Mouse (Mus musculus) Patski (cell line): ENCODE measurements at regions not wholly inside any gene's neighbourhood (a gene's known extent, or its start where the extent isn't known, plus 50 kb on each side); places are given as distances from the start of the nearest gene placed in this dataset.

Experiments used
- ATAC-seq: fragments of 100-300 bp; one replicate; pipeline ENCODE4 v1.8.0; 2021
- CTCF ChIA-PET: fragments of 350-600 bp; sonication (Branson Sonifier 250); formaldehyde crosslinking; loops from one replicate; lab custom pipeline; 2022; ENCODE audit warnings: inconsistent platforms; lab: Charles Lee
- POLR2A ChIA-PET: fragments of 350-600 bp; sonication (Branson Sonifier 250); formaldehyde crosslinking; loops from one replicate; lab custom pipeline; 2022; ENCODE audit warnings: antibody characterized with exemption, inconsistent platforms; lab: Charles Lee
- DNase-seq: peaks from one replicate; pipeline ENCODE4 v3.0.0-alpha.2; 2011; ENCODE audit warnings: low read depth, low spot score
- H3K27me3 ChIP-seq: fragments of 371-371 bp; one replicate; pipeline ENCODE4 v1.5.1; 2021
- CTCF ChIP-seq: fragments of 100-300 bp; IDR thresholded peaks from one replicate; pipeline ENCODE4 v1.5.1; 2021
- in situ Hi-C: fragments of 300-500 bp; cut with MboI; formaldehyde crosslinking; loops from 3 replicates; pipeline ENCODE4 v1.11.1; 2018; ENCODE audit warnings: low pct_unique_long_range_greater_than_20kb, mixed read lengths

GRCm38 (mm10) chr8:8940899-8941298 lies 250.6 kb upstream of the Arglu1 start:
- in situ Hi-C loops, result no loop called here
- TF ChIP-seq CTCF, result no peak
- no peak for DNase-seq
- H3K27me3 ChIP-seq, result no peaks in the 10 kb centered on the region
- CTCF ChIA-PET, result interaction anchor here (1.6 to 1.8 kb wide), 2 partner anchors 10 to 52 kb away, joined by 4 to 5 read pairs; no protein-coding TSS in a partner anchor
- no peak for ATAC-seq
- POLR2A ChIA-PET, result no interaction called here

GRCm38 (mm10) chr8:8938536-8938935 lies 248.2 kb upstream of the Arglu1 start:
- in situ Hi-C loops, result no loop called here
- DNase-seq (no peak), ATAC-seq (no peak)
- POLR2A ChIA-PET, result no interaction called here
- CTCF ChIA-PET, result interaction anchor here (1.0 to 1.2 kb wide), 2 partner anchors 9 to 15 kb away, joined by 3 to 4 read pairs; no protein-coding TSS in a partner anchor
- no peak for TF ChIP-seq CTCF
- H3K27me3 ChIP-seq, result no peaks in the 10 kb centered on the region

- TF ChIP-seq CTCF, result no peak
- CTCF ChIA-PET, result interaction anchor here (0.9 kb wide), 1 partner anchor 9 kb away, joined by 3 read pairs; no protein-coding TSS in a partner anchor
- in situ Hi-C loops, result no loop called here
These were observed 242.1 kb upstream of the Arglu1 start for GRCm38 (mm10) chr8:8932466-8932865.

DNA sequence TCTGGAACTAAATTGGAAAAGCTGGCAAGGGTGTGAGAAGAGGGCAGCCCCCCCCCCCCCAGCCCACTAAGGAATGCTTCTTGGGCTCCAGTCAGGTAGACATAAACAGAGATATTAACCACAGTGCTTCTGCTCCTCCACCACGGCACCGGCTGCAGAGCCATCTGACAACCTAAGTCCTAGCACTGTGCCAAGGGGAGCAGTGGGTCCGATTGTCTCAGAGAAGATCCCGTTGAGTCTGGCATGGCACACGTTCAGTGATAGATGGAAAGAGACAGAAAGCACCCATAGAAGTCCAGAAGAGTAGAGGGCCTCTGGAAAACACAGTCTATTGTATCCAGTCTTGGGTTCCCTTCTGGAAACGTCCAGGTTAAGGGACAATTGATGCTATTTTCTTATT lies 241.4 kb upstream of the Arglu1 start:
- no peak for ATAC-seq
- TF ChIP-seq CTCF, result no peak
- ChIA-PET CTCF (no interaction called here), POLR2A (no interaction called here)
- DNase-seq, result no peak
- in situ Hi-C loops, result no loop called here
- H3K27me3 ChIP-seq, result no peaks in the 10 kb centered on the region

More at GRCm38 (mm10) chr8:8932466-8932865, 242.1 kb upstream of the Arglu1 start:
- ATAC-seq, result no peak
- POLR2A ChIA-PET, result no interaction called here
- no peak for DNase-seq
- H3K27me3 ChIP-seq, result no peaks in the 10 kb centered on the region

DNA sequence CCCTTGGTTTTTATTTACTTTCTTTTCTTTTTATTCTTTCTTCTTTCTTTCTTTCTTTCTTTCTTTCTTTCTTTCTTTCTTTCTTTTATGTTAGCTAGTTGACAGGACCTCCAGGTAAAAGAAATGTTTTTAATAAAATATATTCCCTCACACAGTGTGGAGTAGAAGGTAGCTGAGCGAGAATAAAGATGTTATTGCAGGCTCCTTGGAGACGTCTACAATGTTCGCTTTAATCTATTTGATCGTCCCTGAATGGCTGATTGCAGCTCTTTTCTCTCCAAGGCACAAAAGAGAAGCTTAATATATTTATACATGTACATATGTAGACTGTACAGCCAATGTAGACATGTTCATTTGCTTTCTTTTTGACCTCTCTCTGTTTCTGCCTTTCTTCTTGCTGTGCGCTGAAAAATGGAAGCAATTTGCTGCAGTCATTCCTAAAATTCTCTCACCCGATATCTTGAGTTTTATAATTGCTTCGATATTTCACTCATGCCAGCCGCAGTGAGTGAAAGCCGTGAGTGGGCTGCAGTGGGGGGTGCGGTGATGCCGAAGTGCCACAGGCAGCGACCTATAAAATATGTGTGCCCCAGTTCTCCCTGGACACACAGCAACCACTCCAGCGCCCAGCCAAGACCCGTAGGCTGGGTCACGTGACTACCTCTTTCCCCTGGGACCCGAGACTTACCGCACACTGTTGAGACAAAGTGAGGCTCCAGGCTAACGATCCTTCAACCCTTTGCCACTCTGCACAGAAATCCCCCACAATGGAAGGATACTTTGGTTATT lies 237.9 kb upstream of the Arglu1 start:
- ATAC-seq, result no peak
- ChIA-PET CTCF (no interaction called here), POLR2A (no interaction called here)
- in situ Hi-C loops, result no loop called here
- no peak for DNase-seq
- no peak for TF ChIP-seq CTCF
- no peaks in the 10 kb centered on the region for H3K27me3 ChIP-seq

DNA sequence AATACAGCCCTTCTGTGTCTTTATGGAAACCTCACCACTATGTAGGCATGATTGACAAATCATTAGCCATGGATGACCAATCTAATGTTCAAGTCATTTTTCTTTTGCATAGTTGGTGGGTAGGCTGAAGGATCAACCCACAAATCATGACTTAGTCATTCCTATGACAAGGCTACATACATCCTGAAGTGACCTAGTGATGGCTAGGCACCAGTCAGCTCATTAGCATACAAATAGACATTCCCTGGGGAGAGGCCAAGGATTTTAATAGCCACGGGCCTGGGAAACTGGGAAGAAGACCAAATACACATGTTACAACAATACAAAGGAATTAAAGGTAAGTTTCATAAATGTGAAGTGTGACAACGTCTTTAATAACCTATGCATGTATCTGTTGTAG lies 231.1 kb upstream of the Arglu1 start:
- DNase-seq (peak; percentile 61), ATAC-seq (peak; percentile 83)
- no peaks in the 10 kb centered on the region for H3K27me3 ChIP-seq
- TF ChIP-seq CTCF, result no peak
- ChIA-PET CTCF (interaction anchor here (0.7 kb wide), 1 partner anchor 21 kb away, joined by 4 read pairs; no protein-coding TSS in a partner anchor), POLR2A (no interaction called here)
- in situ Hi-C loops, result no loop called here

- DNase-seq (no peak), ATAC-seq (no peak)
- CTCF ChIA-PET, result no interaction called here
- in situ Hi-C loops, result no loop called here
- POLR2A ChIA-PET, result interaction anchor here (1.0 kb wide), 1 partner anchor 102 kb away, joined by 7 read pairs; no protein-coding TSS in a partner anchor
- H3K27me3 ChIP-seq, result no peaks in the 10 kb centered on the region
- no peak for TF ChIP-seq CTCF
These were observed 229.5 kb upstream of the Arglu1 start for GRCm38 (mm10) chr8:8919582-8920503.

DNA sequence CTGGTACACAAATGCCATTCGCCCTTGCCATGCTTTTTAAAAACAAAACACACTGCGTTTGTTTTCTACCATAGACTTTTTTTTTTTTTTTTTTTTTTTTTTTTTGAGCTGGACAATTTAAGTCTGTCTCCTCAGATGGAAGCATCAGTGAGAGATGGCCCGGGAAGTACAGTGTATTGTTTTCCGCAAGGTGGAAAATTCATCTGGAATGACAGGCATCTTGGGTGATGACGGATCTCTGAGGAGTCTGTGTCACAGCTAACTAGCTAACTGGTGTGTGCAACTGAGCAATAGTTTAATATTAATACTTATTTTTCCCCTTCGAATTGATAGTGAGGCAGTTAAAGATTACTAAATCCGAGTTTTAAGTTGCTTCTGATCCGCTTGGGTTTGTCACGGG lies 228.7 kb upstream of the Arglu1 start:
- ChIA-PET CTCF (no interaction called here), POLR2A (interaction anchor here (0.7 to 1.0 kb wide), 3 partner anchors 101 to 673 kb away, joined by 7 to 8 read pairs (median 7); no protein-coding TSS in a partner anchor)
- ATAC-seq, result no peak
- no peaks in the 10 kb centered on the region for H3K27me3 ChIP-seq
- no peak for TF ChIP-seq CTCF
- in situ Hi-C loops, result no loop called here
- no peak for DNase-seq

DNA sequence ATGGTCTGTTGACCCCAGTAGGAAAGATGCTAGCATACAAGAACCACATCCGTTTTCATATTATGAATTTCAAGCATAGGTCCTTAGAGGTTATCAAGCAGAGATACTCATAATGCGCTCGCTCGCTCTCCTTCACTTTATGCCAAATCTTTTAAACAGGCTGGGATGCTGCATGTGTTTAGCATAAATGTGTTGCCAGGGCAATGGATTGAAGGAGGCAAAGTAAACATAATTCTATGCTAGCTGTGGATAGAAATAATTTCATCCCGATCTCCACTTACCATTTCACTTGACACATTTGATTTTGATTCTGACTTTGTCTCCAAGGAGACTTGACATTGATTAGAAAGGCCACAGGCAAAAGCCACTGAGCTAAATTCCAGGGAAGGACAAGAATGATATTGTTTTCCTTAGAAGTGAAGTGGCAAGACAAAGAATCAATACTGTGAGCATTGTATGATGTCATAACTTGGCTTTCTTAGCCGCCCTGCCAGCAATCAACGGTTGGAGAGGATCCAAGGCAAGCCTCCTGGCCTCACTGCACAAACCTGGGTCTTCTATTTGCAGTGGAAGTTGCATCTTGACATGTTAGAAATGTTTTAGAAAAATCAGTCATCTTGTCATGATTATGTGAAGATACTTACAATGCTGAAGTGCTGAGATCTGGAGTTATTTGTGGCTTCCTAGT lies 217.3 kb upstream of the Arglu1 start:
- ATAC-seq, result no peak
- no peak for DNase-seq
- CTCF ChIA-PET, result no interaction called here
- in situ Hi-C loops, result no loop called here
- POLR2A ChIA-PET, result no interaction called here
- no peaks in the 10 kb centered on the region for H3K27me3 ChIP-seq
- no peak for TF ChIP-seq CTCF

DNA sequence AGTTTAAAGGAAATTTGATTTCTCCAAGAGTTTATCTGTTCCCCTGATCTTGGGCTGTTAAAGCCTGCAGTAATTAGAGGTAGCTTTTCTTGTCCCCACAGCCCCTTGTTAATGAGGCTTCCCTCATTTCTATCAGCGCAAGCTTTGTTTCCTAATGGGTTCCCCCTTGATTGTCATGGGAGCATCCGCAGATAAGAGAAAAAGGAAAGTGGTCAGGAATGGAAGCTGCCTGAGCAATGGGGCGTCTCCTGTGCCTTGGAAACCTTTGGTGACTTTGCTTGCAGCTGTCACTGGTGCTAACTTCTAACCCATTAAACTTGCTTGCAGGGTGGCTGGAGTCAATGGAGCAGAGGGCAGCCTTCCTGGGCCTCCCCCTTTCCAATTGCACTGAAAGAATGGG lies 202.7 kb upstream of the Arglu1 start:
- POLR2A ChIA-PET, result no interaction called here
- TF ChIP-seq CTCF, result no peak
- DNase-seq, result no peak
- in situ Hi-C loops, result no loop called here
- no peak for ATAC-seq
- CTCF ChIA-PET, result interaction anchor here (1.0 to 1.4 kb wide), 2 partner anchors 8 to 72 kb away, joined by 3 read pairs; no protein-coding TSS in a partner anchor
- H3K27me3 ChIP-seq, result no peaks in the 10 kb centered on the region
